Mouse (Mus musculus): ENCODE measurements around the gene Cfap74. TPM values are rescaled to one million over a fixed set of nuclear protein-coding genes. Genes with fewer than 3 reads are reported as not detected.
A peak's percentile ranks its signal among the peaks of the same experiment; 100 is the strongest.

Gene Cfap74
- 4.6 and 4.9 TPM in 2 replicates for polyA plus RNA-seq (2014; fragmentation: Nextera tagmentation; extraction: Ambion mirVana)

- under 1% methylated on average over 35 of the region's 35 CpGs for WGBS
- DNase-seq (ENCODE audit: low spot score), result peak; percentile 88
- Histone ChIP-seq H3K27ac (peak within 1 kb of the TSS; percentile 60), H3K4me2 (replicated peaks) (peak within 1 kb of the TSS; percentile 77), H3K36me3 (replicated peaks; ENCODE audit: control insufficient read depth, insufficient read depth) (no peaks in the 10 kb centered on the region), H3K9ac (peak within 1 kb of the TSS; percentile 49), H3K9me3 (ENCODE audit: control insufficient read depth, low read length) (no peaks in the 10 kb centered on the region), H3K4me1 (replicated peaks; ENCODE audit: control insufficient read depth, insufficient read depth, low read length) (peaks cover 11% of the 10 kb centered on the region), H3K27me3 (ENCODE audit: control insufficient read depth, insufficient read depth, low read length) (no peaks in the 10 kb centered on the region), H3K4me3 (replicated peaks; ENCODE audit: low read length) (peak within 1 kb of the TSS; percentile 50)
- peak; percentile 97 for ATAC-seq (ENCODE audit: low FRiP score)
Measured at GRCm38 (mm10) chr4:155409058-155409776, at the start of gene Cfap74. TSS of gene Cfap74 (plus strand) at chr4:155409190.

- Histone ChIP-seq H3K27me3 (ENCODE audit: control insufficient read depth, insufficient read depth, low read length) (peaks cover 59% of the 10 kb centered on the region), H3K4me3 (replicated peaks; ENCODE audit: low read length) (no peak overlapping the region), H3K36me3 (replicated peaks; ENCODE audit: control insufficient read depth, insufficient read depth) (no peaks in the 10 kb centered on the region), H3K9ac (no peak overlapping the region), H3K4me2 (replicated peaks) (no peak overlapping the region), H3K27ac (no peak overlapping the region), H3K9me3 (ENCODE audit: control insufficient read depth, low read length) (no peaks in the 10 kb centered on the region), H3K4me1 (replicated peaks; ENCODE audit: control insufficient read depth, insufficient read depth, low read length) (no peaks in the 10 kb centered on the region)
- DNase-seq (ENCODE audit: low spot score) (no peak), ATAC-seq (ENCODE audit: low FRiP score) (no peak)
- 47% methylated on average over 12 of the region's 12 CpGs for WGBS
Measured at GRCm38 (mm10) chr4:155359560-155360464, 49.2 kb upstream of the Cfap74 start.

- Histone ChIP-seq H3K9ac (no peak overlapping the region), H3K36me3 (replicated peaks; ENCODE audit: control insufficient read depth, insufficient read depth) (no peaks in the 10 kb centered on the region), H3K27ac (no peak overlapping the region), H3K27me3 (ENCODE audit: control insufficient read depth, insufficient read depth, low read length) (peaks cover 59% of the 10 kb centered on the region), H3K4me2 (replicated peaks) (peak overlapping the region; percentile 57), H3K4me1 (replicated peaks; ENCODE audit: control insufficient read depth, insufficient read depth, low read length) (no peaks in the 10 kb centered on the region), H3K9me3 (ENCODE audit: control insufficient read depth, low read length) (no peaks in the 10 kb centered on the region), H3K4me3 (replicated peaks; ENCODE audit: low read length) (peak overlapping the region; percentile 37)
- under 1% methylated on average over 38 of the region's 42 CpGs for WGBS
- ATAC-seq (ENCODE audit: low FRiP score), result no peak
- no peak for DNase-seq (ENCODE audit: low spot score)
Measured at GRCm38 (mm10) chr4:155360856-155361255, 48.1 kb upstream of the Cfap74 start.

- no peaks in the 10 kb centered on the region for H3K9me3 ChIP-seq (ENCODE audit: control insufficient read depth, low read length)
- peak within 1 kb of the TSS; percentile 37 for H3K4me3 ChIP-seq (replicated peaks; ENCODE audit: low read length)
- no peak within 1 kb of the TSS; the same call in 1 of the 2 replicates for H3K9ac ChIP-seq
- under 1% methylated on average over 51 of the region's 51 CpGs for WGBS
- H3K4me2 ChIP-seq (replicated peaks), result peak within 1 kb of the TSS; percentile 57
- no peak within 1 kb of the TSS for H3K27ac ChIP-seq
- ATAC-seq (ENCODE audit: low FRiP score), result peak; percentile 80; the same call in 1 of the 2 replicates
- H3K4me1 ChIP-seq (replicated peaks; ENCODE audit: control insufficient read depth, insufficient read depth, low read length), result no peaks in the 10 kb centered on the region
- H3K36me3 ChIP-seq (replicated peaks; ENCODE audit: control insufficient read depth, insufficient read depth), result no peaks in the 10 kb centered on the region
- DNase-seq (ENCODE audit: low spot score), result peak; percentile 47
- H3K27me3 ChIP-seq (ENCODE audit: control insufficient read depth, insufficient read depth, low read length), result peaks cover 59% of the 10 kb centered on the region
Measured at GRCm38 (mm10) chr4:155361303-155361791, 47.6 kb upstream of the Cfap74 start, which contains the start of gene Prkcz. TSS of gene Prkcz (minus strand) at chr4:155361361.

GRCm38 (mm10) chr4:155362443-155362842 is 46.5 kb upstream of the Cfap74 start:
- H3K36me3 ChIP-seq (replicated peaks; ENCODE audit: control insufficient read depth, insufficient read depth), result no peaks in the 10 kb centered on the region
- 43% methylated on average over 5 of the region's 5 CpGs for WGBS
- DNase-seq (ENCODE audit: low spot score) (no peak), ATAC-seq (ENCODE audit: low FRiP score) (no peak)
- H3K4me3 ChIP-seq (replicated peaks; ENCODE audit: low read length), result no peak overlapping the region
- no peaks in the 10 kb centered on the region for H3K4me1 ChIP-seq (replicated peaks; ENCODE audit: control insufficient read depth, insufficient read depth, low read length)
- peaks cover 59% of the 10 kb centered on the region for H3K27me3 ChIP-seq (ENCODE audit: control insufficient read depth, insufficient read depth, low read length)
- H3K4me2 ChIP-seq (replicated peaks), result no peak overlapping the region
- H3K9ac ChIP-seq, result no peak overlapping the region
- H3K27ac ChIP-seq, result no peak overlapping the region
- no peaks in the 10 kb centered on the region for H3K9me3 ChIP-seq (ENCODE audit: control insufficient read depth, low read length)

- ATAC-seq (ENCODE audit: low FRiP score), result no peak
- peaks cover 24% of the 10 kb centered on the region for H3K27me3 ChIP-seq (ENCODE audit: control insufficient read depth, insufficient read depth, low read length)
Measured at GRCm38 (mm10) chr4:155366784-155367183, 42.2 kb upstream of the Cfap74 start.

GRCm38 (mm10) chr4:155367739-155368138 is 41.3 kb upstream of the Cfap74 start:
- 0 out of 2 replicates have a peak, but pooled peaks cover 3% of the 10 kb centered on the region for H3K4me1 ChIP-seq (replicated peaks; ENCODE audit: control insufficient read depth, insufficient read depth, low read length)
- no peak overlapping the region for H3K9ac ChIP-seq
- ATAC-seq (ENCODE audit: low FRiP score) (no peak), DNase-seq (ENCODE audit: low spot score) (no peak)
- H3K27me3 ChIP-seq (ENCODE audit: control insufficient read depth, insufficient read depth, low read length), result peaks cover 15% of the 10 kb centered on the region
- H3K4me3 ChIP-seq (replicated peaks; ENCODE audit: low read length), result no peak overlapping the region
- no peak overlapping the region for H3K27ac ChIP-seq
- no peaks in the 10 kb centered on the region for H3K36me3 ChIP-seq (replicated peaks; ENCODE audit: control insufficient read depth, insufficient read depth)
- no peak overlapping the region for H3K4me2 ChIP-seq (replicated peaks)
- H3K9me3 ChIP-seq (ENCODE audit: control insufficient read depth, low read length), result no peaks in the 10 kb centered on the region
- 93% methylated on average over 9 of the region's 9 CpGs for WGBS

More at GRCm38 (mm10) chr4:155366784-155367183, 42.2 kb upstream of the Cfap74 start:
- Histone ChIP-seq H3K9me3 (ENCODE audit: control insufficient read depth, low read length) (no peaks in the 10 kb centered on the region), H3K4me2 (replicated peaks) (no peak overlapping the region), H3K9ac (no peak overlapping the region), H3K36me3 (replicated peaks; ENCODE audit: control insufficient read depth, insufficient read depth) (no peaks in the 10 kb centered on the region), H3K27ac (no peak overlapping the region), H3K4me1 (replicated peaks; ENCODE audit: control insufficient read depth, insufficient read depth, low read length) (0 out of 2 replicates have a peak, but pooled peaks cover 3% of the 10 kb centered on the region), H3K4me3 (replicated peaks; ENCODE audit: low read length) (no peak overlapping the region)
- no peak for DNase-seq (ENCODE audit: low spot score)
- 94% methylated on average over 6 of the region's 6 CpGs for WGBS

- DNase-seq (ENCODE audit: low spot score), result peak; percentile 58
- H3K36me3 ChIP-seq (replicated peaks; ENCODE audit: control insufficient read depth, insufficient read depth), result no peaks in the 10 kb centered on the region
- H3K27me3 ChIP-seq (ENCODE audit: control insufficient read depth, insufficient read depth, low read length), result peaks cover 5% of the 10 kb centered on the region
- 0 out of 2 replicates have a peak, but pooled peaks cover 3% of the 10 kb centered on the region for H3K4me1 ChIP-seq (replicated peaks; ENCODE audit: control insufficient read depth, insufficient read depth, low read length)
- no peak overlapping the region for H3K4me2 ChIP-seq (replicated peaks)
- no peak overlapping the region for H3K4me3 ChIP-seq (replicated peaks; ENCODE audit: low read length)
- no peak for ATAC-seq (ENCODE audit: low FRiP score)
- no peak overlapping the region for H3K27ac ChIP-seq
- H3K9ac ChIP-seq, result no peak overlapping the region
- WGBS, result 26% methylated on average over 12 of the region's 12 CpGs
- H3K9me3 ChIP-seq (ENCODE audit: control insufficient read depth, low read length), result no peaks in the 10 kb centered on the region
Measured at GRCm38 (mm10) chr4:155368684-155369083, 40.3 kb upstream of the Cfap74 start.

Measured in hindbrain, embryonic 14.5 days (tissue).